Mouse (Mus musculus): ENCODE data around the gene Tspan5. TPM values are rescaled to one million over a fixed set of nuclear protein-coding genes. Genes with fewer than 3 reads are reported as not detected.

The Tspan5 gene
- polyA plus RNA-seq, 2 experiments = 38.8 to 44.8 TPM

- ATAC-seq (ENCODE audit: low FRiP score, low read depth) (no peak), DNase-seq (ENCODE audit: low spot score) (no peak)
- H3K9me3 ChIP-seq (ENCODE audit: control insufficient read depth, low read length) = no peaks in the 10 kb centered on the region
- H3K36me3 ChIP-seq (ENCODE audit: control insufficient read depth, insufficient read depth, low read length) = no peaks in the 10 kb centered on the region
- H3K27me3 ChIP-seq (ENCODE audit: control insufficient read depth, insufficient read depth, low read length) = no peaks in the 10 kb centered on the region
- WGBS = 82% methylated on average over 3 of the region's 3 CpGs
- TF ChIP-seq POLR2A (IDR thresholded peaks at IDR 0.05; ENCODE audit: borderline replicate concordance, extremely low read depth, insufficient read depth, insufficient read length) = no peak
- H3K4me1 ChIP-seq (ENCODE audit: control insufficient read depth, insufficient read depth, low read length) = peaks cover 44% of the 10 kb centered on the region
- no peak overlapping the region for H3K4me2 ChIP-seq (replicated peaks; ENCODE audit: low read depth, low read length, severe bottlenecking)
- H3K27ac ChIP-seq (replicated peaks; ENCODE audit: low read depth, low read length) = no peak overlapping the region
- no peak overlapping the region for H3K9ac ChIP-seq (ENCODE audit: low read depth, low read length, severe bottlenecking)
- H3K4me3 ChIP-seq (replicated peaks; ENCODE audit: low read length) = no peak overlapping the region
Measured at GRCm38 (mm10) chr3:138861589-138861988, 119.6 kb downstream of the Tspan5 start.

- peak; percentile 70 for DNase-seq (ENCODE audit: low spot score)
- H3K36me3 ChIP-seq (ENCODE audit: control insufficient read depth, insufficient read depth, low read length) = no peaks in the 10 kb centered on the region
- 39% methylated on average over 12 of the region's 12 CpGs for WGBS
- H3K27ac ChIP-seq (replicated peaks; ENCODE audit: low read depth, low read length) = peak overlapping the region; percentile 71
- H3K4me2 ChIP-seq (replicated peaks; ENCODE audit: low read depth, low read length, severe bottlenecking) = no peak overlapping the region; the same call in 1 of the 2 replicates
- peak; percentile 76 for ATAC-seq (ENCODE audit: low FRiP score, low read depth)
- no peaks in the 10 kb centered on the region for H3K9me3 ChIP-seq (ENCODE audit: control insufficient read depth, low read length)
- no peak for TF ChIP-seq POLR2A (IDR thresholded peaks at IDR 0.05; ENCODE audit: borderline replicate concordance, extremely low read depth, insufficient read depth, insufficient read length)
- H3K27me3 ChIP-seq (ENCODE audit: control insufficient read depth, insufficient read depth, low read length) = no peaks in the 10 kb centered on the region
- H3K4me3 ChIP-seq (replicated peaks; ENCODE audit: low read length) = no peak overlapping the region
- H3K9ac ChIP-seq (ENCODE audit: low read depth, low read length, severe bottlenecking) = no peak overlapping the region
- peaks cover 19% of the 10 kb centered on the region for H3K4me1 ChIP-seq (ENCODE audit: control insufficient read depth, insufficient read depth, low read length)
Measured at GRCm38 (mm10) chr3:138864166-138864648, 122.2 kb downstream of the Tspan5 start.

- Histone ChIP-seq H3K27me3 (ENCODE audit: control insufficient read depth, insufficient read depth, low read length) (no peaks in the 10 kb centered on the region), H3K27ac (replicated peaks; ENCODE audit: low read depth, low read length) (peak overlapping the region; percentile 71), H3K9ac (ENCODE audit: low read depth, low read length, severe bottlenecking) (no peak overlapping the region), H3K4me3 (replicated peaks; ENCODE audit: low read length) (no peak overlapping the region), H3K4me1 (ENCODE audit: control insufficient read depth, insufficient read depth, low read length) (peaks cover 15% of the 10 kb centered on the region), H3K4me2 (replicated peaks; ENCODE audit: low read depth, low read length, severe bottlenecking) (no peak overlapping the region), H3K9me3 (ENCODE audit: control insufficient read depth, low read length) (no peaks in the 10 kb centered on the region), H3K36me3 (ENCODE audit: control insufficient read depth, insufficient read depth, low read length) (no peaks in the 10 kb centered on the region)
- 77% methylated on average over 5 of the region's 5 CpGs for WGBS
- DNase-seq (ENCODE audit: low spot score) (no peak), ATAC-seq (ENCODE audit: low FRiP score, low read depth) (no peak)
- no peak for TF ChIP-seq POLR2A (IDR thresholded peaks at IDR 0.05; ENCODE audit: borderline replicate concordance, extremely low read depth, insufficient read depth, insufficient read length)
Measured at GRCm38 (mm10) chr3:138865271-138865670, 123.3 kb downstream of the Tspan5 start.

- Histone ChIP-seq H3K36me3 (ENCODE audit: control insufficient read depth, insufficient read depth, low read length) (no peaks in the 10 kb centered on the region), H3K4me1 (ENCODE audit: control insufficient read depth, insufficient read depth, low read length) (peaks cover 12% of the 10 kb centered on the region), H3K9ac (ENCODE audit: low read depth, low read length, severe bottlenecking) (no peak overlapping the region), H3K9me3 (ENCODE audit: control insufficient read depth, low read length) (no peaks in the 10 kb centered on the region), H3K4me3 (replicated peaks; ENCODE audit: low read length) (no peak overlapping the region), H3K27me3 (ENCODE audit: control insufficient read depth, insufficient read depth, low read length) (no peaks in the 10 kb centered on the region), H3K4me2 (replicated peaks; ENCODE audit: low read depth, low read length, severe bottlenecking) (no peak overlapping the region), H3K27ac (replicated peaks; ENCODE audit: low read depth, low read length) (no peak overlapping the region)
- DNase-seq (ENCODE audit: low spot score) (no peak), ATAC-seq (ENCODE audit: low FRiP score, low read depth) (no peak)
- WGBS = 76% methylated on average over 16 of the region's 16 CpGs
- no peak for TF ChIP-seq POLR2A (IDR thresholded peaks at IDR 0.05; ENCODE audit: borderline replicate concordance, extremely low read depth, insufficient read depth, insufficient read length)
Measured at GRCm38 (mm10) chr3:138867149-138867848, 125.3 kb downstream of the Tspan5 start.

GRCm38 (mm10) chr3:138868409-138868808, 126.4 kb downstream of the Tspan5 start:
- H3K4me1 ChIP-seq (ENCODE audit: control insufficient read depth, insufficient read depth, low read length) = peaks cover 12% of the 10 kb centered on the region
- no peaks in the 10 kb centered on the region for H3K27me3 ChIP-seq (ENCODE audit: control insufficient read depth, insufficient read depth, low read length)
- no peak for ATAC-seq (ENCODE audit: low FRiP score, low read depth)
- H3K9me3 ChIP-seq (ENCODE audit: control insufficient read depth, low read length) = no peaks in the 10 kb centered on the region
- H3K9ac ChIP-seq (ENCODE audit: low read depth, low read length, severe bottlenecking) = no peak overlapping the region
- H3K27ac ChIP-seq (replicated peaks; ENCODE audit: low read depth, low read length) = no peak overlapping the region
- no peak for DNase-seq (ENCODE audit: low spot score)
- H3K4me3 ChIP-seq (replicated peaks; ENCODE audit: low read length) = no peak overlapping the region
- no peaks in the 10 kb centered on the region; the same call in 1 of the 2 replicates for H3K36me3 ChIP-seq (ENCODE audit: control insufficient read depth, insufficient read depth, low read length)
- no peak for TF ChIP-seq POLR2A (IDR thresholded peaks at IDR 0.05; ENCODE audit: borderline replicate concordance, extremely low read depth, insufficient read depth, insufficient read length)
- no peak overlapping the region for H3K4me2 ChIP-seq (replicated peaks; ENCODE audit: low read depth, low read length, severe bottlenecking)
- 76% methylated on average over 13 of the region's 13 CpGs for WGBS
